Mouse (Mus musculus) stomach, embryonic 16.5 days (tissue): ENCODE data around the gene Mpeg1. TPM values are rescaled to one million over a fixed set of nuclear protein-coding genes. Genes with fewer than 3 reads are reported as not detected.

Experiments used
- ATAC-seq: fragments of 200-750 bp; cut with Nextera tagmentation; 2 replicates; pipeline ENCODE4 v1.8.0; 2017; ENCODE audit warnings: moderate number of reproducible peaks, moderate TSS enrichment; ENCODE audit not compliant: insufficient read depth, low FRiP score
- H3K27ac ChIP-seq: fragments of 300-500 bp; sonication (generic); 2 replicates; pipeline ENCODE4 v1.5.1; 2014; ENCODE audit warnings: low read length
- H3K27me3 ChIP-seq: fragments of 300-500 bp; sonication (generic); 2 replicates; pipeline ENCODE4 v1.6.1; 2014; ENCODE audit warnings: low read length, control low read depth, mixed read lengths; ENCODE audit not compliant: control insufficient read depth, insufficient read depth
- H3K36me3 ChIP-seq: fragments of 300-500 bp; sonication (generic); 2 replicates; pipeline ENCODE4 v1.6.1; 2014; ENCODE audit warnings: low read length; ENCODE audit not compliant: control insufficient read depth, insufficient read depth
- H3K4me1 ChIP-seq: fragments of 300-500 bp; sonication (generic); 2 replicates; pipeline ENCODE4 v1.6.1; 2014; ENCODE audit warnings: low read length, control low read depth, mixed read lengths; ENCODE audit not compliant: control insufficient read depth, insufficient read depth
- H3K4me2 ChIP-seq: fragments of 300-500 bp; sonication (generic); 2 replicates; pipeline ENCODE4 v1.6.1; 2014; ENCODE audit warnings: low read depth, low read length, mixed read lengths
- H3K4me3 ChIP-seq: fragments of 300-500 bp; sonication (generic); replicated peaks from 2 replicates; pipeline ENCODE4 v1.5.1; 2014; ENCODE audit warnings: mild to moderate bottlenecking, low read length
- H3K9ac ChIP-seq: fragments of 300-500 bp; sonication (generic); 2 replicates; pipeline ENCODE4 v1.6.1; 2014; ENCODE audit warnings: low read length
- H3K9me3 ChIP-seq: fragments of 300-500 bp; sonication (generic); replicated peaks from 2 replicates; pipeline ENCODE4 v1.6.1; 2016; ENCODE audit warnings: low read length, control low read depth; ENCODE audit not compliant: control insufficient read depth
- WGBS: fragments of 180-500 bp; shearing (Covaris S2); extraction: QIAGEN DNeasy Blood & Tissue Kit; methylation state at CpG from one replicate; pipeline ENCODE4 v1.1.7; 2014; 5-methylcytosine and 5-hydroxymethylcytosine counted together
- polyA plus RNA-seq: library from polyadenylated mRNA; unstranded; fragments of >200 nt; fragmentation: Nextera tagmentation; extraction: Ambion mirVana; gene quantifications from 2 replicates; pipeline ENCODE4 v1.2.1, GENCODE M21; 2015

The Mpeg1 gene
- polyA plus RNA-seq, 1 experiment from 2014 or later, result 1.8 TPM

DNA sequence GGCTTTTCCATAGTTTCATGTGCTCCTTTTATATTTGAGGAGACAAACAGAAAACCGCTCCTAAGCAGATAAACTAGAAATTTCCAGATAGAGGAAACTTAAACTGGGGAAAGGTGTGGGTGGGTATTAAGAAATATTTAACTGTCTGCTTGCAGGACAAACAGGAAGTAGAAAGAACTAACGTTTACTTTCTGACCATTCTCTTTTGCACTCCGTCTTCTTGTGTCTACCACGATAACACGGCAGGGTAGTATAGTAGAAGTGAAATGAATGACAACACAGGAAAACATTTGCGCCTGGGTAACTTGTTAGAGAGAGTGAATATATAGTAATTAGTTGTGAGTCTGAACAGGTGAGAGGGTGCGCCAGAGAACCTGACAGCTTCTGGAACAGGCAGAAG lies 42.2 kb downstream of the Mpeg1 start:
- Histone ChIP-seq H3K27me3 (no peaks in the 10 kb centered on the region), H3K27ac (no peak overlapping the region), H3K4me1 (peaks cover 15% of the 10 kb centered on the region), H3K9me3 (no peaks in the 10 kb centered on the region), H3K36me3 (no peaks in the 10 kb centered on the region), H3K4me2 (no peak overlapping the region), H3K9ac (no peak overlapping the region), H3K4me3 (no peak overlapping the region)
- no peak for ATAC-seq
- WGBS, result 62% methylated on average over 7 of the region's 7 CpGs

GRCm38 (mm10) chr19:12514621-12515020 lies 54.0 kb downstream of the Mpeg1 start:
- no peaks in the 10 kb centered on the region for H3K36me3 ChIP-seq
- ATAC-seq, result no peak
- no peak overlapping the region for H3K4me3 ChIP-seq
- no peak overlapping the region for H3K9ac ChIP-seq
- H3K4me2 ChIP-seq, result no peak overlapping the region
- H3K9me3 ChIP-seq, result no peaks in the 10 kb centered on the region
- H3K27ac ChIP-seq, result no peak overlapping the region
- no peaks in the 10 kb centered on the region for H3K4me1 ChIP-seq
- H3K27me3 ChIP-seq, result no peaks in the 10 kb centered on the region

Other genes with a start within 250 kb of the Mpeg1 start
- not detected in 2 replicates for gene Olfr1432, start 228.2 kb upstream of the Mpeg1 start, polyA plus RNA-seq
- not detected in 2 replicates for gene Olfr262, start 219.1 kb upstream of the Mpeg1 start, polyA plus RNA-seq
- not detected in 2 replicates for gene Olfr235, start 199.7 kb upstream of the Mpeg1 start, polyA plus RNA-seq
- gene Olfr1434, start 180.9 kb upstream of the Mpeg1 start, polyA plus RNA-seq, result not detected in 2 replicates
- not detected in 2 replicates for gene Olfr1436, start 161.6 kb upstream of the Mpeg1 start, polyA plus RNA-seq
- not detected in 2 replicates for gene Olfr1437, start 135.7 kb upstream of the Mpeg1 start, polyA plus RNA-seq
- not detected in 2 replicates for gene Olfr1438-ps1, start 124.9 kb upstream of the Mpeg1 start, polyA plus RNA-seq
- not detected in 2 replicates for gene Olfr1440, start 73.5 kb upstream of the Mpeg1 start, polyA plus RNA-seq
- gene Olfr1441, start 43.3 kb upstream of the Mpeg1 start, polyA plus RNA-seq, result not detected in 2 replicates
- not detected in 2 replicates for gene Pfpl, start 32.9 kb upstream of the Mpeg1 start, polyA plus RNA-seq
- 14.7 and 15.7 TPM in 2 replicates for gene Dtx4, start 40.7 kb downstream of the Mpeg1 start, polyA plus RNA-seq
- 21.1 and 23.5 TPM in 2 replicates for gene Fam111a, start 85.0 kb downstream of the Mpeg1 start, polyA plus RNA-seq
- gene Gm4952, start 139.2 kb downstream of the Mpeg1 start, polyA plus RNA-seq, result 0.70 and 1.0 TPM in 2 replicates
- gene Glyat, start 172.5 kb downstream of the Mpeg1 start, polyA plus RNA-seq, result 0.05 TPM in 1 of 2 replicates, not detected in the other
- gene Olfr1442, start 209.7 kb downstream of the Mpeg1 start, polyA plus RNA-seq, result not detected in 2 replicates
- not detected in 2 replicates for gene Olfr1443, start 217.3 kb downstream of the Mpeg1 start, polyA plus RNA-seq
- 0.45 and 0.76 TPM in 2 replicates for gene Keg1, start 235.0 kb downstream of the Mpeg1 start, polyA plus RNA-seq